ENCODE assay signal across 17 mouse cellular contexts in the genomic region with DNA sequence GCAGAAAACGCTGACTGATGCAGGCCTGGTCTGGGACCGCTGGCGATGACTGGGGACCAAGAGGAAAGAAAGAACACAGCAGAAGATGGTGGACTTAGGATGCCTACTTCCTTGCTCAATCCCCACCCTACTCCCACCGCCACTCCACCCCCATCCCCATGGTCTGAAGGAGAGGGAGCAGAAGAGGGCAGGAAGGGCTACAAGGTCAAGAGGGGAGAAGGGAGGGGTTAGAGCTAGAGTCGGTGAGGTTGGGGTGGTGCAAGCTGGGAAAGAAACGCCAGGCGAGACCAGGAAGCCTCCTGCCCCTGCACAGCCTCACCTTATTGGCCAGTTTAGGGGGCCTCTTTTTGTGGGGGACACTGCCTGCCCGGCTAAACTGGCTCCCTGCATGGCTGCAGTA.
"Had no signal": no experiment of that assay in that cellular context is flagged by ENCODE, and none has a peak within 500 bp of the region (broad histone marks: within the 10 kb centered on the region; RNA-seq: fewer than 3 reads in every experiment).

No protein-coding gene starts in this region.

- H3K27me3 ChIP-seq: neural tube, embryonic 12.5 days; neural tube, embryonic 13.5 days; neural tube, embryonic 15.5 days; stomach, embryonic 15.5 days had no signal

- H3K27ac ChIP-seq: neural tube, embryonic 12.5 days; neural tube, embryonic 13.5 days; neural tube, embryonic 15.5 days; stomach, embryonic 15.5 days; stomach, postnatal 0 days had no signal

- H3K9me3 ChIP-seq: neural tube, embryonic 12.5 days; neural tube, embryonic 13.5 days; neural tube, embryonic 15.5 days; stomach, embryonic 15.5 days had no signal

- H3K4me3 ChIP-seq: neural tube, embryonic 12.5 days; neural tube, embryonic 13.5 days; neural tube, embryonic 15.5 days; stomach, embryonic 15.5 days had no signal

- DNase-seq: retina, postnatal 1 day; right cerebral cortex, adult 18-20 months; right cerebral cortex, postnatal 14 days; right cerebral cortex, postnatal 25 days; right cerebral cortex, postnatal 4 days; spleen, adult 18-20 months; thymus, adult 18-20 months; thymus, adult 2 months; thymus, postnatal 14 days; thymus, postnatal 25 days; thymus, postnatal 36 days; thymus, postnatal 4 days had no signal

- H3K4me1 ChIP-seq: neural tube, embryonic 12.5 days; neural tube, embryonic 13.5 days; neural tube, embryonic 15.5 days had no signal
